Mouse (Mus musculus) liver, embryonic 14.5 days (tissue): ENCODE data around the gene Ephb1.

Source experiments
- CTCF ChIP-seq: IDR thresholded peaks from 2 replicates; pipeline ENCODE4 v1.5.1; 2016; ENCODE audit warnings: antibody characterized with exemption, low read depth, control low read depth
- EP300 ChIP-seq: IDR thresholded peaks from 2 replicates; pipeline ENCODE4 v1.6.1; 2016; ENCODE audit warnings: antibody characterized with exemption, low read depth

DNA sequence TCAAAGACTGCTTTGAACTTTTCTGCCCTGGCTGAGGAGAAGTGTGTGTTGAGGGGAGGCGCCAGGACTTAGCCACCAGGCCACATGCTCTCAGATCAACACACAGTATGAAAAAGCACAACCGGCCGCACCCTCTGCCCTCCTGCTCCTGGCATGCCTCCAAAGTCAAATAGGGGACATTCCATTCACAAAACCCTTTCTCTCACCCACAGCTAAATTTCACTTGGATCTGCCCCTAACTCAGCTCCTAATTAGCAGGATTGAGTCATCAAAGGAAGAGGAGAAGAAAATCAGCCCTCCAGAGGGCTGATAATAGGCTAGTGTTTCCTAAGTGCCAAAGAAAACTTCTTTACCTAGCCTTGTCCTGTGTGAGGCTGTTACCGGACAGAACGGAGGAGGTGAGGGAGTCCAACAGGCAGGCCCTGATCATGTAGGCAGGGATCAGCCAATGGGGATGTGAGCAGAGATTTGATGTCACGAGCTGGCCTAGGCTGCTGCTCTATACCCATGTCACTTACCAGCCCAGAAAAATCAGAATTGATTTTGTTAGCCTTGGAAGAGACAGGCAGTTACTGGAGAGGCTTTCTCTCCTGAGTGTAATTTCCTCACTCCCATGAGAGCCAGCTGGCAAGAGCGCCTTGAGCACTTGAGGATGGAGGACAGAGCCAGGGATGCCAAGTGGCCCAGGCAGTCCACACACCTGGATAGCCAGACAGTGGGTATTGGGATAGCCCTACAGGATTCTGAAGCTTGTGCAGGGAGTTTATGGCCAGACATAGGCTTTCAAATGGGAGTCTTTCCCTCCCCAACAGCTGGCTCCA lies 137.5 kb downstream of the Ephb1 start:
- TF ChIP-seq CTCF (no peak), EP300 (no peak)
